Mouse (Mus musculus) heart, embryonic 14.5 days (tissue): Measurements from ENCODE around the gene Ccr7. TPM values are rescaled to one million over a fixed set of nuclear protein-coding genes. Genes with fewer than 3 reads are reported as not detected.

Experiments used
- ATAC-seq: fragments of 200-750 bp; cut with Nextera tagmentation; 2 replicates; pipeline ENCODE4 v1.8.0; 2017; ENCODE audit warnings: low read depth, moderate TSS enrichment; ENCODE audit not compliant: insufficient number of reproducible peaks, insufficient read depth, low FRiP score
- H3K27ac ChIP-seq, 2 experiments: fragments of 200-500 bp in 1 of 2; fragments of 300-500 bp in 1 of 2; sonication (generic) in 1 of 2; replicated peaks in 1 of 2; 2 replicates each; pipeline ENCODE4 v1.5.1; 2012 to 2014; ENCODE audit warnings: low read depth in 2 of 2, low read length in 2 of 2, control low read depth in 1 of 2, mild to moderate bottlenecking in 1 of 2, mixed read lengths in 1 of 2; ENCODE audit not compliant: control insufficient read depth in 1 of 2, insufficient read depth in 1 of 2
- H3K27me3 ChIP-seq: fragments of 300-500 bp; sonication (generic); 2 replicates; pipeline ENCODE4 v1.6.1; 2014; ENCODE audit warnings: mild to moderate bottlenecking, low read length, control low read depth; ENCODE audit not compliant: control insufficient read depth, insufficient read depth
- H3K36me3 ChIP-seq: fragments of 300-500 bp; sonication (generic); 2 replicates; pipeline ENCODE4 v1.6.1; 2014; ENCODE audit warnings: mild to moderate bottlenecking, control low read depth, low read length, mixed read lengths; ENCODE audit not compliant: control insufficient read depth, insufficient read depth
- H3K4me1 ChIP-seq, 2 experiments: fragments of 200-500 bp in 1 of 2; fragments of 300-500 bp in 1 of 2; sonication (generic) in 1 of 2; 2 replicates each; pipeline ENCODE4 v1.6.1; 2012 to 2014; ENCODE audit warnings: low read length in 2 of 2, control low read depth in 1 of 2, mixed read lengths in 1 of 2; ENCODE audit not compliant: control insufficient read depth in 2 of 2, insufficient read depth in 2 of 2
- H3K4me2 ChIP-seq: fragments of 300-500 bp; sonication (generic); 2 replicates; pipeline ENCODE4 v1.6.1; 2014; ENCODE audit warnings: mild to moderate bottlenecking, low read length
- H3K4me3 ChIP-seq, 2 experiments: fragments of 200-500 bp in 1 of 2; fragments of 300-500 bp in 1 of 2; sonication (generic) in 1 of 2; 2 replicates each; pipeline ENCODE4 v1.5.1; 2012 to 2014; ENCODE audit warnings: low read length in 2 of 2, mild to moderate bottlenecking in 2 of 2, control low read depth in 1 of 2, low read depth in 1 of 2, moderate library complexity in 1 of 2; ENCODE audit not compliant: control insufficient read depth in 1 of 2, insufficient read depth in 1 of 2
- H3K9ac ChIP-seq: fragments of 300-500 bp; sonication (generic); 2 replicates; pipeline ENCODE4 v1.6.1; 2014; ENCODE audit warnings: mild to moderate bottlenecking, low read length
- H3K9me3 ChIP-seq: fragments of 300-500 bp; sonication (generic); 2 replicates; pipeline ENCODE4 v1.6.1; 2016; ENCODE audit warnings: low read length, control low read depth; ENCODE audit not compliant: control insufficient read depth
- WGBS: fragments of 180-500 bp; shearing (Covaris S2); extraction: QIAGEN DNeasy Blood & Tissue Kit; methylation state at CpG from one replicate; pipeline ENCODE4 v1.1.7; 2014; 5-methylcytosine and 5-hydroxymethylcytosine counted together
- polyA plus RNA-seq: library from polyadenylated mRNA; unstranded; fragments of >200 nt; fragmentation: Nextera tagmentation; extraction: Ambion mirVana; gene quantifications from 2 replicates; pipeline ENCODE4 v1.2.1, GENCODE M21; 2014

Ccr7 gene
- polyA plus RNA-seq, 1 experiment from 2014 or later: 0.16 TPM

DNA sequence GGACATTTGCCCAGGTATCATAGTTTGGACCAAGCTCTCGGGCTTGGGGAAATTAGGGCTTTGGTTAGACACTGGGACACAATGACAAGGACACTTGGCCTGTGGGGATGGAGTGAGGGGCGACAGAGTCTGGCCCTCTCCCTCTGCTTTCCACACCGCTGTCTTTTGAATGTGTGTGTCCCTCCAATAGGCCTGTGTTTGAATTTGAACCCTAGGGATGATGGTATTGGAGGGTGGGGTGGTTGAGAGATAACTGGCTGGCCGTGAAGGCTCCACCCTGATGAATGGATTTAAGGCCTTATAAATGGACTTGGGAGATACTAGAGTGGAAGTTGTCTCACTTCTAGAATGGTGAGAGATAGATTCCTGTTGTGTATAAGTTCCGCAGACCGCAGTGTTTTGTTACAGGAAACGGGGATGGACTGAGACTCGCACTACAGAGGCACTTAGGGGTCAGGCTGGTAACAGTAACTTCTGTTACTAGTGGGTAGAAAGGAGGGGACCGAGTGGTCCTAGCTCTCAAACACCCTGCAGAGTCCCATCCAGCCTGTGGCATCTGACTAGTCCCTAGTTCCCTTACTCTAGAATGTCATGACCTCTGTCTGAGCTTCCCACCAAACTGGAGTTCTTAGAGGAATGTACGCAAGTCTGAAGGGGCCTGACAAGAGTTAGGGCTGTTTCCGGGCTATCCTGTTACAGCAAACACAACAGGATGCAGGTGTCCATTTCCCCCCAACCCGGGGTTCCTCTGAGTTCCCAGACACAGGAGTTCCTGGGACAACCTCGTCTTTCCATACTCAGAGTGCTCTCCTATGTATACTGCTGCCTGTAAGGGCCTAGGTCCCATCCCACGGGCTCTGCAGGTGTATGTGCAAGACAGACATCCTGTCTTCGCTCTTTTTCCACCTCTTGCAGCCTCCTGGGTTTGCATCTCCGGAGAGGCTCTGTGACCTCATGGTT is 11.5 kb downstream of the Ccr7 start:
- Histone ChIP-seq H3K4me3 (no peak overlapping the region), H3K27ac (peak overlapping the region in 1 of 2 experiments; percentile 14; a peak in 1 of 4 replicates), H3K4me1 (peaks cover 26 to 33% of the 10 kb centered on the region in 2 experiments), H3K4me2 (no peak overlapping the region), H3K27me3 (no peaks in the 10 kb centered on the region), H3K36me3 (no peaks in the 10 kb centered on the region), H3K9me3 (no peaks in the 10 kb centered on the region), H3K9ac (no peak overlapping the region)
- ATAC-seq: no peak
- 65% methylated on average over 16 of the region's 16 CpGs for WGBS

DNA sequence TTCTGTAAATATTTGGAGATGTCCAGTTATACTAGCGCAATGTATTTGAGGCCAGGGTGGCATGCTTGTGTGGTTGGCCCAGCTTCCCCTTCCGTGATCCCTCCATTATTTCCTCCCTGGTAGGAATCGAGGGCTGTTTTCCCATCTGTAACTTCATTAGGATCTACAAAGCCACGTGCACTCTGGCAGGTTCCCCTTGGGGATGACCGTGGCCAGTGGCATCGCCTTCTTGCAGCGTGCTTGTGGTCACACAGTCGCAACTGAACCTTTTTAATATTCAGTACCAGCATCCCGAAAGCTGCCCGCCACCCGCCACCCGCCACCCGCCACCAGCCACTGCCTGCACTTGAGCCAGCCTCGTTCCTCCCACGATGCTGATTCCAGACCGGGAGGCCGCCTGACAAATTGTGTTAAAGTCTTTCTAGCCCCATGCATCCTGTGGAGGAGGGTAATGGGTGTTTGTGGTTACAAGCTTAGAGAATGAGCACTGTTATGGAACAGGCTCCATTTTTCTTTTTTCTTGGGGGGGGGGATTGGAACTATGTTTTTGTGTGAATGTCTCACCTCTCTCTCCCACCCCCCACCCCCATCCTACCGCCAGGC is 12.3 kb downstream of the Ccr7 start:
- H3K4me2 ChIP-seq: no peak overlapping the region
- no peak for ATAC-seq
- H3K27me3 ChIP-seq: no peaks in the 10 kb centered on the region
- 77% methylated on average over 18 of the region's 18 CpGs for WGBS
- H3K36me3 ChIP-seq: no peaks in the 10 kb centered on the region
- no peaks in the 10 kb centered on the region for H3K9me3 ChIP-seq
- H3K27ac ChIP-seq: no peak overlapping the region
- H3K9ac ChIP-seq: no peak overlapping the region
- H3K4me3 ChIP-seq: no peak overlapping the region
- H3K4me1 ChIP-seq: peaks cover 18 to 26% of the 10 kb centered on the region in 2 experiments

DNA sequence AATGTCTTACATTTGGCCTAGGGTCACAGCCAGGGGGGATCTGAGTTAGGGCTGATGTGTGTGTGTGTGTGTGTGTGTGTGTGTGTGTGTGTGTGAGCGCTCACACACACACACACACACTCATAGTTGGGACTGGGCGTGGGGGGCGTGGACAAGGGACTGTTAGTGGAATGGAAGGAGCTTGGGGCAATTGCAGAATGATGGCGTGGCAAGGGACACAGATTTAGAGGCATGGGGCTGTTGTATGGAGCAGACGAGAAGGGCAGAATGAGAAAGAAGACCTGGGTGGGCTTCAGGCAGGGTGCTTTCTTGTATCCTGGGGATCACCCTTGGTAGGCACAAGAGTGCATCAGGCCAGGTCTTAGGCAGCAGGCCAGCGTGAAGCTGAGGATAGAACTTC is 12.8 kb downstream of the Ccr7 start:
- 91% methylated on average over 6 of the region's 6 CpGs for WGBS
- Histone ChIP-seq H3K4me1 (peaks cover 13 to 20% of the 10 kb centered on the region in 2 experiments), H3K9ac (no peak overlapping the region), H3K9me3 (no peaks in the 10 kb centered on the region), H3K27me3 (no peaks in the 10 kb centered on the region), H3K27ac (no peak overlapping the region), H3K4me3 (no peak overlapping the region), H3K36me3 (no peaks in the 10 kb centered on the region), H3K4me2 (no peak overlapping the region)
- no peak for ATAC-seq

- no peak for ATAC-seq
- H3K4me2 ChIP-seq: no peak overlapping the region
- peaks cover 12 to 16% of the 10 kb centered on the region in 2 experiments for H3K4me1 ChIP-seq
- H3K27ac ChIP-seq: no peak overlapping the region
- no peaks in the 10 kb centered on the region for H3K9me3 ChIP-seq
- no peak overlapping the region for H3K4me3 ChIP-seq
- 80% methylated on average over 7 of the region's 7 CpGs for WGBS
- no peaks in the 10 kb centered on the region for H3K36me3 ChIP-seq
- no peak overlapping the region for H3K9ac ChIP-seq
- H3K27me3 ChIP-seq: no peaks in the 10 kb centered on the region
These were observed 13.3 kb downstream of the Ccr7 start for GRCm38 (mm10) chr11:99141600-99141999.

- Histone ChIP-seq H3K9ac (no peak overlapping the region), H3K27ac (no peak overlapping the region), H3K36me3 (no peaks in the 10 kb centered on the region), H3K4me2 (no peak overlapping the region), H3K27me3 (no peaks in the 10 kb centered on the region), H3K4me1 (peaks cover 12 to 14% of the 10 kb centered on the region in 2 experiments; a peak in 3 of 4 replicates), H3K9me3 (no peaks in the 10 kb centered on the region), H3K4me3 (no peak overlapping the region)
- 78% methylated on average over 9 of the region's 9 CpGs for WGBS
- ATAC-seq: no peak
These were observed 15.9 kb downstream of the Ccr7 start for GRCm38 (mm10) chr11:99138976-99139375.

GRCm38 (mm10) chr11:99137385-99137784 is 17.5 kb downstream of the Ccr7 start:
- no peaks in the 10 kb centered on the region for H3K9me3 ChIP-seq
- no peak overlapping the region for H3K27ac ChIP-seq
- no peak overlapping the region for H3K4me3 ChIP-seq
- peaks cover 10 to 16% of the 10 kb centered on the region in 2 experiments for H3K4me1 ChIP-seq
- no peaks in the 10 kb centered on the region for H3K27me3 ChIP-seq
- no peak overlapping the region for H3K9ac ChIP-seq
- H3K36me3 ChIP-seq: no peaks in the 10 kb centered on the region
- WGBS: 73% methylated on average over 4 of the region's 4 CpGs
- ATAC-seq: no peak
- no peak overlapping the region for H3K4me2 ChIP-seq

- no peak for ATAC-seq
- no peak overlapping the region for H3K9ac ChIP-seq
- 74% methylated on average over 4 of the region's 4 CpGs for WGBS
- no peak overlapping the region for H3K4me3 ChIP-seq
- H3K27ac ChIP-seq: no peak overlapping the region
- no peak overlapping the region for H3K4me2 ChIP-seq
- no peaks in the 10 kb centered on the region for H3K36me3 ChIP-seq
- peaks cover 14 to 21% of the 10 kb centered on the region in 2 experiments for H3K4me1 ChIP-seq
- no peaks in the 10 kb centered on the region for H3K27me3 ChIP-seq
- H3K9me3 ChIP-seq: no peaks in the 10 kb centered on the region
These were observed 17.9 kb downstream of the Ccr7 start for GRCm38 (mm10) chr11:99136961-99137360.
